25 mouse cellular contexts compared by ENCODE assay signal in the genomic region with DNA sequence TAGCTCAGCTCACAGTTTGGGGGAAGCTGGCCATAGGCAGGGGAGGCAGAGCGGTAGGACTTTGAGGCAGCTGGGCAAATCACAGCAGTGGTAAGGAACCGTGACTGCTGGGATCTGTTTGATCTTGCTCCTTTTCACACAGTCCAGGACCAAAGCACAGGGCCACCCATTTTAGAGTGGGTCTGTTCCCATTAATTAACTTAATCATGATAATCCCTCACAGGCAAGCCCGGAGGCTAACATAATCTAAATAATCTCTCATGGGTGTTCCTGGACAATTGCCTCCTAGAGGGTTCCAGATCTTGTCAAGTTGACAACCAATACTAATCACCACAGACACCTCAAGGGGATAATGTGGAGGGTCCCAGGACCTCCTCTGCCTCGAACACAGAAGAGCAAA. TPM values are rescaled to one million over a fixed set of nuclear protein-coding genes. Genes with fewer than 3 reads are reported as not detected.
DNase-seq lines count a peak whose midpoint lies in the region; ATAC-seq and TF ChIP-seq lines count a peak whose summit lies in the region.
"Had no signal": no experiment of that assay in that cellular context is flagged by ENCODE, and none has a peak within 500 bp of the region (broad histone marks: within the 10 kb centered on the region; RNA-seq: fewer than 3 reads in every experiment).

No protein-coding gene starts in this region.

- H3K27me3 ChIP-seq in hindbrain, embryonic 10.5 days (ENCODE audit: insufficient read depth, poor library complexity, severe bottlenecking): peaks cover 49% of the 10 kb centered on the region
- H3K27me3 ChIP-seq in hindbrain, embryonic 16.5 days (replicated peaks; ENCODE audit: control insufficient read depth, insufficient read depth, low read length): no peaks in the 10 kb centered on the region
- no peaks in the 10 kb centered on the region for H3K27me3 ChIP-seq in midbrain, embryonic 11.5 days (ENCODE audit: control insufficient read depth, insufficient read depth, low read length)
- no peaks in the 10 kb centered on the region for H3K27me3 ChIP-seq in midbrain, embryonic 15.5 days (replicated peaks)
- H3K27me3 ChIP-seq in hindbrain, embryonic 15.5 days: no peaks in the 10 kb centered on the region
- H3K27me3 ChIP-seq: embryonic facial prominence, embryonic 12.5 days; limb, embryonic 13.5 days; Patski had no signal

- no peak for ATAC-seq in hindbrain, embryonic 16.5 days
- no peak for ATAC-seq in midbrain, embryonic 11.5 days (ENCODE audit: low FRiP score)
- ATAC-seq in midbrain, embryonic 15.5 days (replicated peaks): no peak
- no peak for ATAC-seq in hindbrain, embryonic 15.5 days (ENCODE audit: low FRiP score, low read depth)
- ATAC-seq: liver, embryonic 12.5 days; Patski had no signal

- no peak for TF ChIP-seq POLR2A in brain, embryonic 14.5 days (IDR thresholded peaks at IDR 0.05; ENCODE audit: borderline replicate concordance, extremely low read depth, insufficient read depth, insufficient read length, poor library complexity, severe bottlenecking)

- H3K27ac ChIP-seq in hindbrain, embryonic 10.5 days: peak overlapping the region; percentile 89
- H3K27ac ChIP-seq in hindbrain, embryonic 16.5 days (ENCODE audit: low read depth, low read length): no peak overlapping the region
- no peak overlapping the region for H3K27ac ChIP-seq in midbrain, embryonic 11.5 days (ENCODE audit: low read depth, low read length)
- H3K27ac ChIP-seq in midbrain, embryonic 15.5 days: no peak overlapping the region
- peak overlapping the region; percentile 71 for H3K27ac ChIP-seq in hindbrain, embryonic 15.5 days (replicated peaks)
- H3K27ac ChIP-seq: embryonic facial prominence, embryonic 12.5 days; kidney, postnatal 0 days; limb, embryonic 13.5 days; liver, embryonic 12.5 days; stomach, embryonic 15.5 days had no signal

- no peak overlapping the region for H3K9ac ChIP-seq in hindbrain, embryonic 16.5 days (ENCODE audit: low read depth, low read length)
- H3K9ac ChIP-seq in midbrain, embryonic 11.5 days (ENCODE audit: low read length): no peak overlapping the region
- H3K9ac ChIP-seq in midbrain, embryonic 15.5 days: no peak overlapping the region
- H3K9ac ChIP-seq in hindbrain, embryonic 15.5 days: no peak overlapping the region
- H3K9ac ChIP-seq: embryonic facial prominence, embryonic 12.5 days; limb, embryonic 13.5 days; liver, embryonic 12.5 days; stomach, embryonic 15.5 days had no signal

- no peak overlapping the region for H3K4me2 ChIP-seq in hindbrain, embryonic 16.5 days (ENCODE audit: low read length)
- no peak overlapping the region for H3K4me2 ChIP-seq in midbrain, embryonic 11.5 days
- no peak overlapping the region for H3K4me2 ChIP-seq in midbrain, embryonic 15.5 days
- no peak overlapping the region for H3K4me2 ChIP-seq in hindbrain, embryonic 15.5 days
- H3K4me2 ChIP-seq: embryonic facial prominence, embryonic 12.5 days; limb, embryonic 13.5 days; liver, embryonic 12.5 days; stomach, embryonic 15.5 days had no signal

- TF ChIP-seq CTCF in brain, embryonic 14.5 days (IDR thresholded peaks at IDR 0.05; ENCODE audit: borderline replicate concordance, extremely low read depth, insufficient read depth, insufficient read length): no peak

- no peaks in the 10 kb centered on the region for H3K36me3 ChIP-seq in hindbrain, embryonic 10.5 days
- no peaks in the 10 kb centered on the region for H3K36me3 ChIP-seq in hindbrain, embryonic 16.5 days (ENCODE audit: control insufficient read depth, insufficient read depth, low read length)
- no peaks in the 10 kb centered on the region for H3K36me3 ChIP-seq in midbrain, embryonic 11.5 days (ENCODE audit: control insufficient read depth, insufficient read depth, low read length)
- H3K36me3 ChIP-seq in midbrain, embryonic 15.5 days (replicated peaks): no peaks in the 10 kb centered on the region
- no peaks in the 10 kb centered on the region for H3K36me3 ChIP-seq in hindbrain, embryonic 15.5 days
- H3K36me3 ChIP-seq: embryonic facial prominence, embryonic 12.5 days; limb, embryonic 13.5 days; liver, embryonic 12.5 days; stomach, embryonic 15.5 days had no signal

- H3K9me3 ChIP-seq in hindbrain, embryonic 10.5 days: no peaks in the 10 kb centered on the region
- H3K9me3 ChIP-seq in hindbrain, embryonic 16.5 days (ENCODE audit: control insufficient read depth, low read length): no peaks in the 10 kb centered on the region
- no peaks in the 10 kb centered on the region for H3K9me3 ChIP-seq in midbrain, embryonic 11.5 days (ENCODE audit: control insufficient read depth, low read length)
- H3K9me3 ChIP-seq in midbrain, embryonic 15.5 days: no peaks in the 10 kb centered on the region
- H3K9me3 ChIP-seq in hindbrain, embryonic 15.5 days: no peaks in the 10 kb centered on the region
- H3K9me3 ChIP-seq: embryonic facial prominence, embryonic 12.5 days; limb, embryonic 13.5 days; liver, embryonic 12.5 days; stomach, embryonic 15.5 days had no signal

- H3K4me1 ChIP-seq in hindbrain, embryonic 10.5 days (replicated peaks): peaks cover 79% of the 10 kb centered on the region
- H3K4me1 ChIP-seq in hindbrain, embryonic 16.5 days (ENCODE audit: control insufficient read depth, insufficient read depth, low read depth, low read length): peaks cover 24% of the 10 kb centered on the region
- peaks cover 30% of the 10 kb centered on the region for H3K4me1 ChIP-seq in midbrain, embryonic 11.5 days (ENCODE audit: control insufficient read depth, insufficient read depth, low read length)
- peaks cover 27% of the 10 kb centered on the region for H3K4me1 ChIP-seq in midbrain, embryonic 15.5 days
- peaks cover 56% of the 10 kb centered on the region for H3K4me1 ChIP-seq in hindbrain, embryonic 15.5 days (replicated peaks)

- WGBS in hindbrain, embryonic 10.5 days: 62% methylated on average over 4 of the region's 4 CpGs
- WGBS in hindbrain, embryonic 16.5 days: 32% methylated on average over 4 of the region's 4 CpGs
- WGBS in midbrain, embryonic 11.5 days: 20% methylated on average over 4 of the region's 4 CpGs
- 20% methylated on average over 4 of the region's 4 CpGs for WGBS in midbrain, embryonic 15.5 days
- WGBS in hindbrain, embryonic 15.5 days: 31% methylated on average over 4 of the region's 4 CpGs

- no peak for DNase-seq in hindbrain, embryonic 10.5 days (ENCODE audit: low spot score)
- DNase-seq in midbrain, embryonic 11.5 days (ENCODE audit: low spot score, missing footprints): peak; percentile 83
- peak; percentile 61 for DNase-seq in brain, embryonic 14.5 days (ENCODE audit: low read depth)
- DNase-seq in lung, postnatal 4 days: no peak
- no peak for DNase-seq in spleen, adult 12 weeks (ENCODE audit: low spot score)
- DNase-seq: adrenal gland, adult 2 months; cerebellum, adult 18-20 months; cerebellum, postnatal 14 days; gastrocnemius, postnatal 36 days; heart, postnatal 36 days; kidney, adult 2 months; lung, adult 18-20 months; lung, postnatal 10 days; right cerebral cortex, adult 18-20 months; right cerebral cortex, postnatal 4 days; thymus, postnatal 36 days had no signal

- H3K4me3 ChIP-seq in hindbrain, embryonic 10.5 days: no peak overlapping the region
- no peak overlapping the region for H3K4me3 ChIP-seq in hindbrain, embryonic 16.5 days (ENCODE audit: low read length)
- H3K4me3 ChIP-seq in midbrain, embryonic 11.5 days (ENCODE audit: low read depth, low read length): no peak overlapping the region
- no peak overlapping the region for H3K4me3 ChIP-seq in midbrain, embryonic 15.5 days
- H3K4me3 ChIP-seq in hindbrain, embryonic 15.5 days: no peak overlapping the region
- H3K4me3 ChIP-seq: embryonic facial prominence, embryonic 12.5 days; limb, embryonic 13.5 days; liver, embryonic 12.5 days; stomach, embryonic 15.5 days had no signal

RNA-seq across cellular contexts. Expression of gene Sox8, which starts 10.9 kb away (rescaled TPM):
- polyA plus RNA-seq in hindbrain, embryonic 10.5 days (2016; fragmentation: Nextera tagmentation; extraction: Ambion mirVana): 9.1 and 10.7 TPM in 2 replicates
- 24.2 and 25.1 TPM in 2 replicates for polyA plus RNA-seq in hindbrain, embryonic 16.5 days (2015; fragmentation: Nextera tagmentation; extraction: Ambion mirVana)
- polyA plus RNA-seq in midbrain, embryonic 11.5 days (2014; fragmentation: Nextera tagmentation; extraction: Ambion mirVana): 2.0 and 2.1 TPM in 2 replicates
- 10.7 and 15.2 TPM in 2 replicates for polyA plus RNA-seq in midbrain, embryonic 15.5 days (2015; fragmentation: Nextera tagmentation; extraction: Ambion mirVana)
- polyA plus RNA-seq in brain, embryonic 14.5 days (2012; rRNA removed): 17.6 and 17.9 TPM in 2 replicates
- 17.8 and 23.8 TPM in 2 replicates for polyA plus RNA-seq in hindbrain, embryonic 15.5 days (2015; fragmentation: Nextera tagmentation; extraction: Ambion mirVana)

RNA-seq across cellular contexts. Expression of gene Lmf1, which starts 19.3 kb away (rescaled TPM):
- 27.3 and 29.4 TPM in 2 replicates for polyA plus RNA-seq in hindbrain, embryonic 10.5 days (2016; fragmentation: Nextera tagmentation; extraction: Ambion mirVana)
- polyA plus RNA-seq in hindbrain, embryonic 16.5 days (2015; fragmentation: Nextera tagmentation; extraction: Ambion mirVana): 27.7 and 28.2 TPM in 2 replicates
- 19.2 and 20.6 TPM in 2 replicates for polyA plus RNA-seq in midbrain, embryonic 11.5 days (2014; fragmentation: Nextera tagmentation; extraction: Ambion mirVana)
- polyA plus RNA-seq in midbrain, embryonic 15.5 days (2015; fragmentation: Nextera tagmentation; extraction: Ambion mirVana): 23.2 and 24.9 TPM in 2 replicates
- 11.7 and 16.0 TPM in 2 replicates for polyA plus RNA-seq in brain, embryonic 14.5 days (2012; rRNA removed)
- 23.8 and 25.1 TPM in 2 replicates for polyA plus RNA-seq in hindbrain, embryonic 15.5 days (2015; fragmentation: Nextera tagmentation; extraction: Ambion mirVana)

Comparison
In these comparisons a context has a peak if more than half of its experiments do, and no peak if none do; other contexts are left out.
1. H3K27ac ChIP-seq: peak in hindbrain, embryonic 10.5 days (single experiment) and hindbrain, embryonic 15.5 days (single experiment); none in hindbrain, embryonic 16.5 days (single experiment), midbrain, embryonic 11.5 days (single experiment) and midbrain, embryonic 15.5 days (single experiment).
2. DNase-seq: peak in midbrain, embryonic 11.5 days (single experiment) and brain, embryonic 14.5 days (single experiment); none in hindbrain, embryonic 10.5 days (single experiment), lung, postnatal 4 days (0 of 2) and spleen, adult 12 weeks (single experiment).